ENCODE assay signal across 10 mouse cellular contexts in the genomic region with DNA sequence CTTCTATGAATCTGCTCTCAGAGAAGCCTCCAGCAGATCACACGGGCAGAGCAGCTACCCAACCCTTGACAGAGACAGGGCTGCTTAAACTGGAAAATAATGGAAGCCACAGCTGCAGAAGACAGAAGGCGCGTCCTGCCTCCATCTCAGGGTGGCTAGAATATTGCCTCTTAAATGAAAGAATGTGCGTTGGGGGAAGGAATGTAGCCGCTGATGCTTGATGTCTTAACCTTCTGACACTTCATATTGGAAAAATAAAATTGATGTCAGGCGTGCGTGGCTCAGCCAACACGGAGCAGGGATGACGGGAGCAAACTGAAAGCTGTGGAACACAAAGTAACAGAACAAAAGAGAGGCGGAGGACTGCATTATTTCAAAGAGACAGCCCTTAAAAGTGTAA.
DNase-seq lines count a peak whose midpoint lies in the region; ATAC-seq lines count a peak whose summit lies in the region.
"Had no signal": no experiment of that assay in that cellular context is flagged by ENCODE, and none has a peak within 500 bp of the region (broad histone marks: within the 10 kb centered on the region; RNA-seq: fewer than 3 reads in every experiment).

No protein-coding gene starts in this region.

- 0 out of 2 replicates have a peak overlapping the region, but pooled peaks have one; percentile 9 for H3K4me3 ChIP-seq in heart, embryonic 13.5 days
- H3K4me3 ChIP-seq in midbrain, embryonic 11.5 days (ENCODE audit: low read depth, low read length), result no peak overlapping the region
- no peak overlapping the region for H3K4me3 ChIP-seq in midbrain, embryonic 10.5 days
- H3K4me3 ChIP-seq in midbrain, embryonic 13.5 days (replicated peaks), result no peak overlapping the region

- DNase-seq in heart, adult 9 months (ENCODE audit: low spot score in 2 of 2), result no peak
- peak; percentile 82 for DNase-seq in midbrain, embryonic 11.5 days (ENCODE audit: low spot score, missing footprints)
- no peak for DNase-seq in midbrain, embryonic 10.5 days (ENCODE audit: low spot score)
- DNase-seq in cerebellum, adult 8-10 months, result no peak
- no peak for DNase-seq in cerebellum, adult 9-10 months
- DNase-seq in testis, postnatal 14 days (ENCODE audit: low spot score), result no peak
- DNase-seq: cerebellum, adult 11 months had no signal

- 66% methylated on average over 10 of the region's 10 CpGs for WGBS in heart, embryonic 13.5 days
- whole genome bisulfite sequencing in midbrain, embryonic 11.5 days, result 45% methylated on average over 10 of the region's 10 CpGs
- 63% methylated on average over 10 of the region's 10 CpGs for WGBS in midbrain, embryonic 10.5 days
- 29% methylated on average over 10 of the region's 10 CpGs for WGBS in midbrain, embryonic 13.5 days

- peak overlapping the region; percentile 29 for H3K4me2 ChIP-seq in heart, embryonic 13.5 days
- H3K4me2 ChIP-seq in midbrain, embryonic 11.5 days, result no peak overlapping the region
- H3K4me2 ChIP-seq in midbrain, embryonic 13.5 days (replicated peaks), result peak overlapping the region; percentile 27

- no peaks in the 10 kb centered on the region for H3K9me3 ChIP-seq in heart, embryonic 13.5 days
- H3K9me3 ChIP-seq in midbrain, embryonic 11.5 days (ENCODE audit: control insufficient read depth, low read length), result no peaks in the 10 kb centered on the region
- no peaks in the 10 kb centered on the region for H3K9me3 ChIP-seq in midbrain, embryonic 10.5 days (replicated peaks)
- H3K9me3 ChIP-seq in midbrain, embryonic 13.5 days, result no peaks in the 10 kb centered on the region

- no peaks in the 10 kb centered on the region for H3K27me3 ChIP-seq in heart, embryonic 13.5 days (replicated peaks)
- no peaks in the 10 kb centered on the region for H3K27me3 ChIP-seq in midbrain, embryonic 11.5 days (ENCODE audit: control insufficient read depth, insufficient read depth, low read length)
- H3K27me3 ChIP-seq in midbrain, embryonic 10.5 days (ENCODE audit: low read depth, poor library complexity, severe bottlenecking), result no peaks in the 10 kb centered on the region
- H3K27me3 ChIP-seq in midbrain, embryonic 13.5 days, result no peaks in the 10 kb centered on the region

- H3K36me3 ChIP-seq in heart, embryonic 13.5 days, result no peaks in the 10 kb centered on the region
- no peaks in the 10 kb centered on the region for H3K36me3 ChIP-seq in midbrain, embryonic 11.5 days (ENCODE audit: control insufficient read depth, insufficient read depth, low read length)
- H3K36me3 ChIP-seq in midbrain, embryonic 10.5 days, result no peaks in the 10 kb centered on the region
- no peaks in the 10 kb centered on the region for H3K36me3 ChIP-seq in midbrain, embryonic 13.5 days

- ATAC-seq in heart, embryonic 13.5 days (ENCODE audit: extremely low read depth, insufficient number of reproducible peaks, low FRiP score, low TSS enrichment), result no peak
- ATAC-seq in midbrain, embryonic 11.5 days (ENCODE audit: low FRiP score), result peak; percentile 52; the same call in 1 of the 2 replicates
- peak; percentile 76 for ATAC-seq in midbrain, embryonic 13.5 days
- ATAC-seq: lung, postnatal 0 days had no signal

- H3K4me1 ChIP-seq in heart, embryonic 13.5 days, result no peaks in the 10 kb centered on the region
- peaks cover 5% of the 10 kb centered on the region; the same call in 1 of the 2 replicates for H3K4me1 ChIP-seq in midbrain, embryonic 11.5 days (ENCODE audit: control insufficient read depth, insufficient read depth, low read length)
- H3K4me1 ChIP-seq in midbrain, embryonic 10.5 days, result peaks cover 6% of the 10 kb centered on the region
- H3K4me1 ChIP-seq in midbrain, embryonic 13.5 days (replicated peaks), result peaks cover 6% of the 10 kb centered on the region

- H3K9ac ChIP-seq in heart, embryonic 13.5 days, result no peak overlapping the region
- no peak overlapping the region for H3K9ac ChIP-seq in midbrain, embryonic 11.5 days (ENCODE audit: low read length)
- H3K9ac ChIP-seq in midbrain, embryonic 13.5 days (replicated peaks), result 0 out of 2 replicates have a peak overlapping the region, but pooled peaks have one; percentile 5

- no peak overlapping the region for H3K27ac ChIP-seq in heart, embryonic 13.5 days (replicated peaks)
- H3K27ac ChIP-seq in midbrain, embryonic 11.5 days (ENCODE audit: low read depth, low read length), result no peak overlapping the region
- no peak overlapping the region for H3K27ac ChIP-seq in midbrain, embryonic 10.5 days (replicated peaks)
- peak overlapping the region; percentile 35 for H3K27ac ChIP-seq in midbrain, embryonic 13.5 days
